In genomic region chr4:54757715-54758500, GRCm38 (mm10) we compare ENCODE assay signal across 8 mouse cellular contexts.
DNase-seq lines count a peak whose midpoint lies in the region; ATAC-seq and TF ChIP-seq lines count a peak whose summit lies in the region.

No protein-coding gene starts in this region.

- H3K27ac ChIP-seq in ES-Bruce4 (ENCODE audit: insufficient read depth, low read length): no peak overlapping the region
- H3K27ac ChIP-seq in lung, embryonic 16.5 days (ENCODE audit: low read length): peak overlapping the region; percentile 43; the same call in 1 of the 2 replicates

- peak; percentile 78 for DNase-seq in cerebellum, adult 11-12 months
- peak; percentile 8 to 65 for DNase-seq in frontal cortex, adult 2 months (ENCODE audit: extremely low spot score in 1 of 2, low spot score in 1 of 2)
- DNase-seq in heart, postnatal 25 days (ENCODE audit: low spot score): peak; percentile 31
- DNase-seq in kidney, postnatal 4 days: peak; percentile 42 to 64
- peak; percentile 47 for DNase-seq in retina, embryonic 14.5 days (ENCODE audit: low spot score)

- TF ChIP-seq POLR2A in ES-Bruce4 (IDR thresholded peaks at IDR 0.05; ENCODE audit: insufficient read depth, low read length): no peak

- no peak for TF ChIP-seq CTCF in ES-Bruce4 (IDR thresholded peaks at IDR 0.05; ENCODE audit: low read depth, low read length)

- H3K27me3 ChIP-seq in ES-Bruce4 (ENCODE audit: control insufficient read depth, insufficient read depth, low read length, poor library complexity, severe bottlenecking): no peaks in the 10 kb centered on the region
- no peaks in the 10 kb centered on the region for H3K27me3 ChIP-seq in lung, embryonic 16.5 days (ENCODE audit: control insufficient read depth, insufficient read depth, low read depth, low read length)

- peak overlapping the region; percentile 66 for H3K4me2 ChIP-seq in lung, embryonic 16.5 days (ENCODE audit: low read depth, low read length)

- 22% methylated on average over 19 of the region's 19 CpGs for WGBS in lung, embryonic 16.5 days

- no peaks in the 10 kb centered on the region for H3K36me3 ChIP-seq in ES-Bruce4 (ENCODE audit: control insufficient read depth, insufficient read depth, low read length, poor library complexity, severe bottlenecking)
- no peaks in the 10 kb centered on the region for H3K36me3 ChIP-seq in lung, embryonic 16.5 days (ENCODE audit: control insufficient read depth, insufficient read depth, low read length)

- intact Hi-C loops in heart, postnatal 25 days (cut with DNase I): no loop called here

- ATAC-seq in lung, embryonic 16.5 days (ENCODE audit: low read depth): peak; percentile 92
- ATAC-seq in erythroid progenitor cell, adult 5-6 weeks (replicated peaks; ENCODE audit: low FRiP score, poor library complexity, severe bottlenecking): no peak

- TF ChIP-seq EP300 in ES-Bruce4 (IDR thresholded peaks at IDR 0.05; ENCODE audit: insufficient read depth, low read depth, low read length): no peak

- H3K9ac ChIP-seq in ES-Bruce4 (ENCODE audit: low read depth, poor library complexity, severe bottlenecking): 0 out of 2 replicates have a peak overlapping the region, but pooled peaks have one; percentile 16
- peak overlapping the region; percentile 45 for H3K9ac ChIP-seq in lung, embryonic 16.5 days (ENCODE audit: low read length)

- H3K9me3 ChIP-seq in ES-Bruce4 (replicated peaks; ENCODE audit: control insufficient read depth, insufficient read depth, low read length, poor library complexity, severe bottlenecking): no peaks in the 10 kb centered on the region
- no peaks in the 10 kb centered on the region for H3K9me3 ChIP-seq in lung, embryonic 16.5 days (ENCODE audit: control insufficient read depth, low read length)

- peak overlapping the region; percentile 29; the same call in 1 of the 2 replicates for H3K4me3 ChIP-seq in ES-Bruce4 (ENCODE audit: low read depth, low read length)
- peak overlapping the region; percentile 37 for H3K4me3 ChIP-seq in lung, embryonic 16.5 days (ENCODE audit: low read length)

- no peaks in the 10 kb centered on the region for H3K4me1 ChIP-seq in ES-Bruce4 (ENCODE audit: control insufficient read depth, insufficient read depth, low read length)
- peaks cover 10% of the 10 kb centered on the region for H3K4me1 ChIP-seq in lung, embryonic 16.5 days (replicated peaks; ENCODE audit: control insufficient read depth, insufficient read depth, low read length)
